Mouse (Mus musculus): ENCODE data around the gene Zc3h12c.

The Zc3h12c gene

DNA sequence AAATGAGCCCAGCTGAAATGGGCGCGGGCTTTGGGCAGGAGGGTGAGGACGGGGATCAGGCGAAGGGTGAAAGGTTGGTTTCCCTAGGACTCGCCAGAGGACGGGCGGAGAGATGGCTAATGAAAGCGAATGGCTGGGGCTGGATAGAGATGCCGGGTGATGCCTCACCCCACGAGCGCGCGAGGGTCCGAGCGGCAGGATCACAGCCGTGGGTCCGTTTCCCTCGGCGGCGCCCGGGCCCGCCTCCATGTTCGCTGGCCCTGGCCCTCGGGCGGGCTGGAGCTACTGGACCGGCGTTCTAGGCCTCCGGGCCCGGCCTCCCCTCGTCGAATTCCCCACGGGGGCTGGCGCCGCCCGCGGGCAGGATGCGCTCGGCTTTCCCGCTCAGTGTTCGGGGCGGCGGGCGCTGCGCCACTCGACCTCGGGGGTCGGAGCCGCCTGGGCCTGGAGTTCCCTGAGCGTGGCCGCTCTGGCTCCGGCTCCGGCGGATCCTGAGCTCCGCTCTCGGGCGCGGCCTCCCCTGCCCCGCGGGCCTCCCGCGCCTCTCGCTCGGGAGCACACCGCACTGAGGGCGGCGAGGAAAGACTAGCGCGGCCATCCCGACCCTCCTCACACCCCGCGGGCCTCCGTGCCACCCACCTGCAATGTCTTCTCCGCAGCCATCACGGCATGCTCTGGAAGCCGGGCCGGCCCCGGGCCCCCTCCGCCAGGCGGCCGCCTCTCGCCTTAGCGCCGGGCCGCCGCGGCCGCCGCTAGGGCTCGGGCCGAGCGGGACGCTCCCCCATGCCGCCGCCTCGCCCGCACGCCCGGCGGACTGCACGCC is at the start of gene Zc3h12c:
Gene Zc3h12c (minus strand): TSS at position 710 of the 823 bp plus-strand sequence.
- peak; percentile 72 for DNase-seq

DNA sequence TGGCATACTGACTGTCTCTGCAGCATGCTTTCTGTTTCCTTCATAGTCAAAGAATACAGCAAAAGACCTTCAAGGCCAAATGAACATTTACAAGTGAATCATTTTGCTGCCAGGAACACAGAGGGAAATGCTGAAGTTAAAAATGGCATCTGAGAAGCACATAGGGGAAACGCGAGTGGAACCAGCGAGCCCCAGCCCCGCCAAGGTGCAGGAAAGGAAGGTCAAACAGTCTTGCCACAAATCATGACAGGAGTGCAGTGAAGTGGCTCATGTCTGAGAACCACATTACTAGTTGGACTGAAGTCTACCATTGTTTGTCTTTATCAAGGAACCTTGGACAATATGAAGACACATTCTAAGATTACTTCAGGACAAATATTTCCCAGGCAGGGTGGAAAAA is 49.3 kb upstream of the Zc3h12c start:
- no peak for DNase-seq

DNA sequence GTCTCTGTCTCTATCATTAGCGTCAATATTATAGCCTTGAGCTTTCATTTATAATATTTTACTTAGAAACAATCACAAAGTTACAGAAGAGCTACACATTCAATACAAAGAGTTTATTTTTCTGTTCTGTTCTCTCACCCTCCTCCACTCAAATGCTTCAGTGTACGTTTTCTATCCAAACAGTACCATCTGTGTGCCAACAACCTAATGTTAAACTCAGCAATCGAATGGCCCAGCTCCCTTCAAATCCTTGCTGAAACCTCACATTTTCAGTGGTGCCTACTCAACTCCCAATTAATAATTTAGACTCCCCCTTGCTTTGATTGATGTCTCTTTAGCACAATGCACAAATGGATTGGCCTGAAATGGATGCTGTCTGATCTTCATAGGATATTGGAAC is 46.9 kb upstream of the Zc3h12c start:
- no peak for DNase-seq

- no peak for DNase-seq
Measured at GRCm38 (mm10) chr9:52212416-52212815, 44.0 kb upstream of the Zc3h12c start.

DNA sequence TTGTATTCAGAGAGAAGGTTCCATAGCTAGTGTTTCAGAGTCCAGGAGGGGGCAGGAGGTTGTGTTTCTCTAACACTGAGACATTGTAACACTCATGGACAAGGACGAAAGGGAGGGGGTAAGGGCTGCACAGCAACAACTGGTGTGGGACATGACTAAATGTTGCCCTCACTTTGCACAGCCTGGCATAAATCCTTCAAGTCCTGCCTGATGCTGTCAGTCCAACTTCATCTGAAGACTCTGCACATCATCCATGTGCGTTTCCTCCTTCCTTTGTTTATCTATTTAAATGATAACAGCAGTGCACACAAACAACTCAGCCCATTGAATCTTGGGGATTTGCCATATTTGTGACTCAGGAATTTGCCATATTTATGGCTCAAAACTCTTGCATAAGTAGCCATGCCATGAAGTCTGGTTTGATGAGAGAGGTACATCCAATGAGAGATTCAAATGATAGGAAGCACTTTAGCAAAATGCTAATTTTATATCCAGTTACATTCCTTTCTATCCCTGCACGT is 40.2 kb upstream of the Zc3h12c start:
- no peak for DNase-seq

GRCm38 (mm10) chr9:52203189-52203588 is 34.8 kb upstream of the Zc3h12c start:
- DNase-seq, result no peak

- DNase-seq, result no peak
Measured at GRCm38 (mm10) chr9:52200271-52200670, 31.9 kb upstream of the Zc3h12c start.

- DNase-seq, result no peak
Measured at GRCm38 (mm10) chr9:52195853-52196252, 27.5 kb upstream of the Zc3h12c start.

DNA sequence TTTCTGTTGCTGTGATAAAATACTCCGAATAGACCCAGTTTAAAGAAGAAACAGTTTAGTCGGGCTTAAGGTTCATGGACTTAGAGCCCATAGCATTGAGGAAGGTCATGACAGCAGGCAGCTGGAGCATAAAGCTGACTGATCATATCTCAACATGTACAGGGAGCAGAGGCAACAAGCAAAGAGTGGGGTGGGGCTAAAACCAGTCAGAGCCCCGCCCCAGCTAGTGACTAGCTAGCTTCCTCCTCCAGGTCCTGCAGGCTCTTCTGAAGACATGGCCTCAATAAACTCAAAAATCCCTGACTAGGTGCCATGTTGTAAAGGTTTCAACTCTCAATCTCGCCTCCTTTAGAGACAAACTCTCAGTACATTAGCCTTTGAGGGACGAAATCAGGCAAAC is 25.5 kb upstream of the Zc3h12c start:
- no peak for DNase-seq

DNA sequence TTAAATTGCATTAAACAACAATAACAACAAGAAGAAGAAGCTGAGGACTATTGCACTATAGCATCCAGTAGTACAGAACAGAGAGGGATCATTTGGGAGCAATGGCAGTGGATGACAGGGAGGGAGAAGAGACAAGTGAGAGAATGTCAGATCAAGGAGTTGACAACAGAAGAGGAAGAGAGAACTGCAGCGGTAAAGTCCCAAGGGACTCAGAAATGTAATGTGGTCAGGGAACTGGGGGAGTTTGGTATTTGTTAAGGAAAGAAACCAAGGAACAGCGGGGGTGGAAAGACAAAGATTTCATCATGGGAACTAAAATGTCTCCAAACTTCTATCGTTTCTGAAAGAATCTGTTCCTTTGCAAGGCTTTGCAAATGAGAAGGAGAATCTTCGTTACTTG is 22.5 kb upstream of the Zc3h12c start:
- DNase-seq, result no peak

DNA sequence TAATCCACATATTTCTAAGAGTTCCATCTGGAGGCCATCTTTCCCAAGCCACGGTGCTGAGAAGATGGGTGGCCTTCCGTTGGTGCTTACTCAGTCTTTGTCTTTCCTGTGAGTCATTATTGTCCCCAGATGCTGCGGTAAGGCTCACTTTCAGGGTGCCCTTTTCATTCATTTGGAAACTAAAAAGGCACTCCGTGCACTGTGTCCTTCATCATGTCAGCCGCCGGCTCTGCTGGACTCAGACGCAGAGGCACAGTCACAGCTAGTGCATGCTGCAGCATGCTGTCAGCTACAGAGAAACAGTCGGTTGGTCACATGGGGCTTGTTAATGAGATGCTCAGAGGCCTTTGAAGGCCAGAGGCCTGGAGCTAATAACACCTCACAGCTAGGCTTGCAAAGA is 19.7 kb upstream of the Zc3h12c start:
- DNase-seq, result no peak

GRCm38 (mm10) chr9:52186296-52186941 is 18.0 kb upstream of the Zc3h12c start:
- DNase-seq, result no peak

- DNase-seq, result no peak
Measured at GRCm38 (mm10) chr9:52181419-52181818, 13.0 kb upstream of the Zc3h12c start.

GRCm38 (mm10) chr9:52180851-52181250 is 12.5 kb upstream of the Zc3h12c start:
- DNase-seq, result no peak

DNA sequence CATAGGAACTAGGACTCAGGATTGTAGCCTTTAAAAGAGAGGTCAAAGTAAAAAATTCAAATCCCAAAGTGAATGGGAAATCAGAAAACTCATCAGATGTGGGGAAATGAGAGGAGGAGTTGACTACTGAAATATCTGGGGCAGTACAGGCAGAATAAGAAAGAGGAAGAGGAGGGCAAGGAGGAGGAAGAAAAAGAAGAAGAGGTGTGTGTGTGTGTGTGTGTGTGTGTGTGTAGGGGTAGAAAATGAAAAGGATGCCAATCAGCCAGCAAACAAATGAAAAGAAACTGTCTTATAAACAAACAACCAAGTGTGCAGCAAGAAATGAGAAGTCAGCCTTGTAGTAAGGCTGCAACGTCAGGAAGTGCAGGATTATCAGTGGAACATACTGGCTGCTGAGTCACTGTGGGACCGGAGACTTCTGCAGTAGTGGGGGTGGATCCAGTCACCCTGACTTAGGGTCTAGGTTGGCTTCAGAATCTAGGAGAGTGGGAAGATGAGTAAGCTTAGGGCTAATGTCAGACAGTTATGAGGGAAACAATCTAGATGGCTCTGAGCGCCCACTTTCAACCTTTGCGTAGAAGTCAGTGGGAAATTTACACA is 7.0 kb upstream of the Zc3h12c start:
- no peak for DNase-seq

DNA sequence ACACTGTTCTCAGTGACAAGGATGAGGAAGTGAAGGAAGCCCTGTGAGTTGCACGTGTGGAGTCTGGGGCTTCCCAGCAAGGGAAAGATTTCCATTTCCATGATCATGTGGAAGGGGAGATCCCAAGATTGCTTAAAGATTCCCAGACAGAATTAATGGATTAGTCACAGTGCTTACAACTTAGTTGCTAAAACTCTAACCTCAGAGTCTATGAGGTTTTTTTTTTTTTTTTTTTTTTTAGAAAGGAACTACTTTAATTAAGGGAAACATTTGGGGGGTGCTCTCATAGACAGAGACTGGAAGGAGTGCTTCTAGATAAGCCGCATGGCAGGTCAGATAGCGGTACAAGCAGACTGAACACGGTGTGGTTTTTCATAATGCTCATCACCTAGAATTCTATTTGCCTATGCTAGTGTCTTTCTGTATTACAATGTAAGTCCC is 6.3 kb upstream of the Zc3h12c start:
- DNase-seq, result no peak

GRCm38 (mm10) chr9:52173937-52174336 is 5.6 kb upstream of the Zc3h12c start:
- DNase-seq, result no peak

GRCm38 (mm10) chr9:52172550-52172949 is 4.2 kb upstream of the Zc3h12c start:
- no peak for DNase-seq

DNA sequence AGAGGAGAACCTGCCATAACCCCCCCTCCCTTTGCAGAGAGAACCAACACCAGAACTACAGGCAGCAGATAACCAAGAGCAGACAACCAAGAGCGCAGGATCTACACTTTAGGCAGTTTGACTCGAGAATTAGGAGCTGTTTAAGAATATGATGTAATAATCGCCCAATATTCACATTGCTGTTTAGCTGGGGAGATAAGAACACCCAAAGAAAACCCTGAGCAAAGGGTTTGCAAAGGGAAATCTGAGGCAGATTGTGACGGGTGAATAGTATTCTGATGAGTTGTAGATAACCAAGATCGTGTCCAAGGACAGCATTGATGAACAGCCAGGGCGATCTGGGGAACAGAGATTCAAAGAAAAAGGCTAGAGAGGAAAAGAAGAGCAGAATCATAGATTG is 2.3 kb upstream of the Zc3h12c start:
- no peak for DNase-seq

DNA sequence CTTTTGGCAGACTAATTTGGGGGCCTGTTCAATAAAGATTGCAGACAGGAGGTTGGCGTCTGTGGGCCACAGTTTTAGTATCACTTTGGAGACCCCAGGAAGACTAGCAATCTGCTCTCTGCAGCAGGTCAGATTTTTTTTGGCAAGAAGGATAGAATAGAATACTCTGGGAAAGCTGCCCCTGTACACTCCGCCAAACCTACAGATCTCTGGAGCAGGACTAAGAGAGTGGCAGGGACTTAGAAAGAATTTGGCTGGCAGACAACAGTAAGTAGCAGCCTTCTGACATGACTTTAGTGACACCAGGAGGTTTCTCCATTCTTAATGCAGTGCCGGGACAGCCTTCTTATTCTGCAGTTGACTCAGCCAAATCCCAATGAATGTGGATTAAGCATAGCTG is 1.8 kb upstream of the Zc3h12c start:
- no peak for DNase-seq

GRCm38 (mm10) chr9:52168686-52169270 is 406 bp upstream of the Zc3h12c start:
- peak; percentile 78 for DNase-seq

DNA sequence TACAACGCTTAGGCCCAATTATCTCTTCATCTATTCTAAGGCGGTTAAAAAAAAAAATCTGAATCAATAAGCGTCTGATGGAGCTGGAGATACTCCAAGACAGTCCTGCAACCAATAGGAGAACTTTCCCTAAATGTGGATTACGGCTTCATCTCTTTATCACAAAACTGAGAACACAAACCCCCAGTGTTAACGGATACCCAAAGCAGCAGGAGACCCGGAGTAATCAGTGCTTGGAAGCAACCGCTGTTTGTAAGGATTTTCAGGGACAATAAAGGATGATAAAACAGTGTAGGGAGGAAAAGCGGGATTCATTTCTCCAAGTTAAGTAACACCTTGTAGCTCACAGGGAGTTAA is 888 bp downstream of the Zc3h12c start:
- DNase-seq, result no peak

DNA sequence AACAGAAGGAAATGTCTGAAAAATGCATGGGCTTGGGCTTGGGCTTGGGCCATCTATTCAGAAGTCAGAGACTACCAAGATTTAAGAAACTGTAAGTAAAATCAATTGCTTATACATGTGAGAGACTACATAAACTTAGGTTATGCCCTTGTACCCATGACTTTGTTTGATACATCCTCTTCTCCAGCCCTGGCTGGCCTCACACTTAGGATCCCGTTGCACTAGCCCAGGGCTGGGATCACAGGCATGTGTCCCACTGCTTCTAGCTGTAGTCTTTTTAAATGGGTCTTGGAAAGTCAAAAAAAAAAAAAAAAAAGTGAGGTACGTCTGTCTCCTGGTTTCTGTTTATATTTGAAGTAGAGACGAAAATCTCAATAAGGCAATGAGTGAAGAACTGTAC is 1.3 kb downstream of the Zc3h12c start:
- no peak for DNase-seq

DNA sequence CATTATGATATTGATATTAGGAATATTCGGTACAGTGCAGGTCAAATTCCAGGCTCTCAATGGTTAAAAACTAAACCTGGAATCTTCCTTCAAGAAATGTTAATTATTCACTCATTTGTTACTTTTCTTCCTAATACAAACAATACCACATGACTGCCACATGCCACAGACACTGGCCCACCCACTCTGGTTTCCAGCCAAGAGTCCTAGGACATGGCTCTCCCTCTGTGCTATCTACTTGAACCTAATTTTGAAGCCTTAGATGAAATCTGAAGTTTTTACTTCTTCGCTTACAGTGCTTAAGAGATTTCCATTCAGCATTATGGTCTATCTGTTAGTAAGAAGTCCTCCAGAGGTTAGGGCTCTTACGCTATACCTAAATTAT is 2.7 kb downstream of the Zc3h12c start:
- DNase-seq, result no peak

All from thymus, postnatal 4 days (tissue).